Mouse (Mus musculus) midbrain, embryonic 11.5 days (tissue): Measurements from ENCODE around the gene Rhod. TPM values are rescaled to one million over a fixed set of nuclear protein-coding genes. Genes with fewer than 3 reads are reported as not detected.

ENCODE experiments used
- ATAC-seq: fragments of 200-750 bp; cut with Nextera tagmentation; 2 replicates; pipeline ENCODE4 v1.8.0; 2017; ENCODE audit warnings: moderate TSS enrichment, moderate library complexity; ENCODE audit not compliant: low FRiP score
- DNase-seq: peaks from one replicate; pipeline ENCODE4 v3.0.0; 2015; ENCODE audit warnings: low spot score; ENCODE audit errors: missing footprints
- H3K27ac ChIP-seq: fragments of 300-500 bp; sonication (generic); 2 replicates; pipeline ENCODE4 v1.5.1; 2014; ENCODE audit warnings: low read depth, low read length
- H3K27me3 ChIP-seq: fragments of 300-500 bp; sonication (generic); 2 replicates; pipeline ENCODE4 v1.6.1; 2014; ENCODE audit warnings: mild to moderate bottlenecking, low read length, moderate library complexity, mixed read lengths; ENCODE audit not compliant: control insufficient read depth, insufficient read depth
- H3K36me3 ChIP-seq: fragments of 300-500 bp; sonication (generic); 2 replicates; pipeline ENCODE4 v1.6.1; 2014; ENCODE audit warnings: mild to moderate bottlenecking, low read length, moderate library complexity, mixed read lengths; ENCODE audit not compliant: control insufficient read depth, insufficient read depth
- H3K4me1 ChIP-seq: fragments of 300-500 bp; sonication (generic); 2 replicates; pipeline ENCODE4 v1.6.1; 2014; ENCODE audit warnings: low read length; ENCODE audit not compliant: control insufficient read depth, insufficient read depth
- H3K4me2 ChIP-seq: fragments of 300-500 bp; sonication (generic); 2 replicates; pipeline ENCODE4 v1.6.1; 2014; ENCODE audit warnings: mild to moderate bottlenecking, moderate library complexity
- H3K4me3 ChIP-seq: fragments of 300-500 bp; sonication (generic); 2 replicates; pipeline ENCODE4 v1.5.1; 2014; ENCODE audit warnings: low read depth, low read length
- H3K9ac ChIP-seq: fragments of 300-500 bp; sonication (generic); 2 replicates; pipeline ENCODE4 v1.6.1; 2014; ENCODE audit warnings: low read length
- H3K9me3 ChIP-seq: fragments of 300-500 bp; sonication (generic); 2 replicates; pipeline ENCODE4 v1.6.1; 2016; ENCODE audit warnings: low read length; ENCODE audit not compliant: control insufficient read depth
- WGBS: fragments of 180-500 bp; shearing (Covaris S2); extraction: QIAGEN DNeasy Blood & Tissue Kit; methylation state at CpG from one replicate; pipeline ENCODE4 v1.1.7; 2014; 5-methylcytosine and 5-hydroxymethylcytosine counted together
- polyA plus RNA-seq: library from polyadenylated mRNA; unstranded; fragments of >200 nt; fragmentation: Nextera tagmentation; extraction: Ambion mirVana; gene quantifications from 2 replicates; pipeline ENCODE4 v1.2.1, GENCODE M21; 2014

The Rhod gene
- polyA plus RNA-seq, 1 experiment from 2014 or later: 11.1 TPM

GRCm38 (mm10) chr19:4425610-4426366 lies 13.4 kb downstream of the Rhod start:
- H3K36me3 ChIP-seq: no peaks in the 10 kb centered on the region
- no peaks in the 10 kb centered on the region for H3K4me1 ChIP-seq
- no peak overlapping the region for H3K9ac ChIP-seq
- H3K4me2 ChIP-seq: no peak overlapping the region
- 74% methylated on average over 19 of the region's 19 CpGs for WGBS
- no peak overlapping the region for H3K27ac ChIP-seq
- no peak for ATAC-seq
- H3K9me3 ChIP-seq: no peaks in the 10 kb centered on the region
- H3K27me3 ChIP-seq: no peaks in the 10 kb centered on the region
- no peak for DNase-seq
- H3K4me3 ChIP-seq: no peak overlapping the region

GRCm38 (mm10) chr19:4423021-4423420 lies 16.2 kb downstream of the Rhod start:
- 90% methylated on average over 3 of the region's 3 CpGs for WGBS
- no peaks in the 10 kb centered on the region for H3K27me3 ChIP-seq
- H3K4me3 ChIP-seq: no peak overlapping the region
- H3K4me1 ChIP-seq: no peaks in the 10 kb centered on the region
- H3K36me3 ChIP-seq: no peaks in the 10 kb centered on the region
- no peak for DNase-seq
- H3K4me2 ChIP-seq: no peak overlapping the region
- H3K9ac ChIP-seq: no peak overlapping the region
- no peak for ATAC-seq
- H3K9me3 ChIP-seq: no peaks in the 10 kb centered on the region
- H3K27ac ChIP-seq: no peak overlapping the region

DNA sequence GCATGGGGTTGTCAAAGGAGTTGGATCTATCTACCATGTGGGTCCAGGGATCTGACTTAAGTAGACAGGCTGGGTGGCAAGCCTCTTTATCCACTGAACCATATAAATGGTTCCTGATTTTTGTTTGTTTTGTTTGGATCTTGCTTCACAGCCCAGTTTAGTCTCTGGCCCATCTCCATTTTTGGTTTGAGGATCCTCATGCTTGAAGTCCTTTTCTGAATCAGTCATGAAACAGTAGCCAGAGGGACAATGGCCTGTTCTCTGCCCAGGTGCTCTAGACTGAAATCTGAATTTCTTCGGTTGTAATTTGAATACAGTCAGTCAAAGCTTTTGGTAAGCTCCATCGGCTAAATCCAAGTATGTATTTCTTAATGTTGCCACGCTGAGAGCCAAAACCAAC lies 16.7 kb downstream of the Rhod start:
- ATAC-seq (no peak), DNase-seq (no peak)
- Histone ChIP-seq H3K4me1 (no peaks in the 10 kb centered on the region), H3K9me3 (no peaks in the 10 kb centered on the region), H3K4me2 (no peak overlapping the region), H3K36me3 (no peaks in the 10 kb centered on the region), H3K27ac (no peak overlapping the region), H3K27me3 (no peaks in the 10 kb centered on the region), H3K4me3 (no peak overlapping the region), H3K9ac (no peak overlapping the region)
- WGBS: 94% methylated on average over 3 of the region's 3 CpGs

- Histone ChIP-seq H3K36me3 (no peaks in the 10 kb centered on the region), H3K9me3 (no peaks in the 10 kb centered on the region), H3K4me2 (no peak overlapping the region), H3K9ac (no peak overlapping the region), H3K4me3 (no peak overlapping the region), H3K27ac (no peak overlapping the region), H3K27me3 (no peaks in the 10 kb centered on the region), H3K4me1 (no peaks in the 10 kb centered on the region)
- DNase-seq (no peak), ATAC-seq (no peak)
- 81% methylated on average over 8 of the region's 8 CpGs for WGBS
Measured at GRCm38 (mm10) chr19:4420153-4420910, 18.9 kb downstream of the Rhod start.

- no peak overlapping the region for H3K4me3 ChIP-seq
- 92% methylated on average over 5 of the region's 5 CpGs for WGBS
- ATAC-seq: no peak
Measured at GRCm38 (mm10) chr19:4419711-4420110, 19.5 kb downstream of the Rhod start.

DNA sequence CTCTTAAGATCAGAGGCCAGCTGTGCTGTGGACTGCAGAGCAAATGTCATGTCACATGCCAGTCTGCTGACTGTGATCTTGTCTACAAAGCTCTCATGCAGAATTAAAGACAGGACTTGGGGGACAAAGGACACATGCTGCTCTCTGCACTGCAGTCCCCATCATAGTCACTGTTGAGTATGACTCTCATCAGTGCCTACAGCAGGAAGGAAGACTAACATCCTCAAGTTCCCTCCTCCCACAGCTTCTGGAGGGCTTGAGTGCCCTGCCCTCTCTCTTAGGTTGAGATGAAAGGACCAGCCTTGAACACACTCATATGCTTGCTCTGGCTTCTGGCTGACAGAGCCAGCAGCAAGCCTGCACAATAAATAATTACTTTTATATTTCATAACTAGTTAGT lies 21.5 kb downstream of the Rhod start:
- Histone ChIP-seq H3K27me3 (no peaks in the 10 kb centered on the region), H3K4me1 (no peaks in the 10 kb centered on the region), H3K36me3 (no peaks in the 10 kb centered on the region), H3K4me2 (no peak overlapping the region), H3K9ac (no peak overlapping the region), H3K9me3 (no peaks in the 10 kb centered on the region), H3K27ac (no peak overlapping the region), H3K4me3 (no peak overlapping the region)
- DNase-seq (no peak), ATAC-seq (no peak)

More at GRCm38 (mm10) chr19:4419711-4420110, 19.5 kb downstream of the Rhod start:
- no peak overlapping the region for H3K4me2 ChIP-seq
- no peak overlapping the region for H3K27ac ChIP-seq
- H3K9ac ChIP-seq: no peak overlapping the region
- DNase-seq: no peak
- H3K36me3 ChIP-seq: no peaks in the 10 kb centered on the region
- no peaks in the 10 kb centered on the region for H3K27me3 ChIP-seq
- H3K9me3 ChIP-seq: no peaks in the 10 kb centered on the region
- no peaks in the 10 kb centered on the region for H3K4me1 ChIP-seq

GRCm38 (mm10) chr19:4417183-4417582 lies 22.0 kb downstream of the Rhod start:
- H3K9me3 ChIP-seq: no peaks in the 10 kb centered on the region
- DNase-seq (no peak), ATAC-seq (0 out of 2 replicates have a peak, but pooled peaks have one; percentile 40)
- H3K9ac ChIP-seq: no peak overlapping the region
- no peak overlapping the region for H3K27ac ChIP-seq
- H3K36me3 ChIP-seq: no peaks in the 10 kb centered on the region
- no peaks in the 10 kb centered on the region for H3K27me3 ChIP-seq
- 0% methylated on average over 1 of the region's 1 CpGs for WGBS
- no peaks in the 10 kb centered on the region for H3K4me1 ChIP-seq
- H3K4me3 ChIP-seq: no peak overlapping the region
- H3K4me2 ChIP-seq: no peak overlapping the region

GRCm38 (mm10) chr19:4414631-4415030 lies 24.6 kb downstream of the Rhod start:
- DNase-seq: no peak
- ATAC-seq: no peak
- 79% methylated on average over 1 of the region's 1 CpGs for WGBS

DNA sequence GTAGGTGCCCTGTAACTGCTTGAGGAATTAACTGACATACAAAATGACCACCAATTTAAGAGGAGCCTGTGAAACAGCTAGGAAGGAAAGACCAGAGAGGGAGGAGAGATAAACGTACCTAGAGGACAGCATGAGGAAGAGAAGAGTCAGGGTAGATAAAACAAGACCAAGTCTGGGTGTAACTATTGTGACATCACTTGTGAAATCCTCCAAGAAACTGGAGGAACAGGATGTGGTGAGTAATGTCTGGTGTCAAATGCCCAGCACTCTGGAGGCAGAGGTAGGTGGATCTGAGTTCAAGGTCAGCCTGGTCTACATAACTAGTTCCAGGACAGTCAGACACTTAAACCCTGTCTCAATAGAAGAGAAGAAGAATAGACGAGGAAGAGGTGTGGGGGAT lies 30.2 kb downstream of the Rhod start:
- ATAC-seq: no peak
- WGBS: 66% methylated on average over 2 of the region's 2 CpGs
- DNase-seq: no peak
- no peaks in the 10 kb centered on the region for H3K9me3 ChIP-seq
- H3K4me3 ChIP-seq: no peak overlapping the region
- no peaks in the 10 kb centered on the region for H3K4me1 ChIP-seq
- H3K36me3 ChIP-seq: no peaks in the 10 kb centered on the region
- H3K4me2 ChIP-seq: no peak overlapping the region
- H3K27ac ChIP-seq: no peak overlapping the region
- no peak overlapping the region for H3K9ac ChIP-seq
- no peaks in the 10 kb centered on the region for H3K27me3 ChIP-seq

More at GRCm38 (mm10) chr19:4414631-4415030, 24.6 kb downstream of the Rhod start:
- Histone ChIP-seq H3K27me3 (no peaks in the 10 kb centered on the region), H3K4me3 (no peak overlapping the region), H3K27ac (no peak overlapping the region), H3K4me2 (no peak overlapping the region), H3K9me3 (no peaks in the 10 kb centered on the region), H3K9ac (no peak overlapping the region), H3K36me3 (no peaks in the 10 kb centered on the region), H3K4me1 (no peaks in the 10 kb centered on the region)
